Mouse (Mus musculus) yolk sac, embryonic 10.5 days (tissue): ENCODE measurements around the gene Smpd4.
A peak's percentile ranks its signal among the peaks of the same experiment; 100 is the strongest.
"Not testable (repeated sequence)": the region's sequence is repeated elsewhere in the genome, so short reads cannot be mapped to it uniquely, and the experiment has no call there.

Experiments used
- DNase-seq: peaks from one replicate; pipeline ENCODE4 v3.0.0-alpha.2; 2017; ENCODE audit warnings: low spot score

Gene Smpd4

GRCm38 (mm10) chr16:17619198-17620105, at the start of gene Smpd4:
Smpd4 (plus strand) TSS chr16:17619354.
- DNase-seq: peak; percentile 90

- DNase-seq: no peak
These were observed 43.0 kb upstream of the Smpd4 start for GRCm38 (mm10) chr16:17575870-17576824.

- DNase-seq: no peak
These were observed 42.3 kb upstream of the Smpd4 start for GRCm38 (mm10) chr16:17576825-17577215.

- peak; percentile 18 for DNase-seq
These were observed 36.1 kb upstream of the Smpd4 start, which contains the start of gene Slc7a4 for GRCm38 (mm10) chr16:17583064-17583463. Slc7a4 (minus strand) TSS chr16:17583214.

GRCm38 (mm10) chr16:17584555-17584954, 34.6 kb upstream of the Smpd4 start:
- DNase-seq: no peak

- DNase-seq: peak; percentile 24
These were observed 28.4 kb upstream of the Smpd4 start for GRCm38 (mm10) chr16:17590731-17591130.

- DNase-seq: no peak
These were observed 18.1 kb upstream of the Smpd4 start for GRCm38 (mm10) chr16:17600944-17601562.

- DNase-seq: no peak
These were observed 14.2 kb upstream of the Smpd4 start for GRCm38 (mm10) chr16:17604941-17605340.

- no peak for DNase-seq
These were observed 13.5 kb upstream of the Smpd4 start for GRCm38 (mm10) chr16:17605684-17606083.

GRCm38 (mm10) chr16:17611383-17611782, 7.8 kb upstream of the Smpd4 start:
- no peak for DNase-seq

GRCm38 (mm10) chr16:17614740-17615139, 4.4 kb upstream of the Smpd4 start:
- not testable (repeated sequence) for DNase-seq

- no peak for DNase-seq
These were observed 2.9 kb upstream of the Smpd4 start for GRCm38 (mm10) chr16:17616212-17616611.

GRCm38 (mm10) chr16:17617922-17618565, 1.1 kb upstream of the Smpd4 start:
- DNase-seq: peak; percentile 60

- DNase-seq: no peak
These were observed 2.8 kb downstream of the Smpd4 start for GRCm38 (mm10) chr16:17621936-17622335.

GRCm38 (mm10) chr16:17625488-17626268, 6.5 kb downstream of the Smpd4 start:
- DNase-seq: no peak

GRCm38 (mm10) chr16:17626269-17626555, 7.1 kb downstream of the Smpd4 start:
- no peak for DNase-seq

GRCm38 (mm10) chr16:17632580-17632979, 13.4 kb downstream of the Smpd4 start:
- DNase-seq: no peak

- no peak for DNase-seq
These were observed 14.5 kb downstream of the Smpd4 start for GRCm38 (mm10) chr16:17633481-17634181.

GRCm38 (mm10) chr16:17636904-17637303, 17.8 kb downstream of the Smpd4 start:
- no peak for DNase-seq

GRCm38 (mm10) chr16:17637610-17638009, 18.5 kb downstream of the Smpd4 start:
- DNase-seq: no peak
